Mouse (Mus musculus) intestine, embryonic 14.5 days (tissue): Measurements from ENCODE around the gene Pan2. TPM values are rescaled to one million over a fixed set of nuclear protein-coding genes. Genes with fewer than 3 reads are reported as not detected.
"Not testable (repeated sequence)": the region's sequence is repeated elsewhere in the genome, so short reads cannot be mapped to it uniquely, and the experiment has no call there.

Experiments used
- ATAC-seq: fragments of 200-750 bp; cut with Nextera tagmentation; replicated peaks from 2 replicates; pipeline ENCODE4 v1.8.0; 2017; ENCODE audit warnings: low read depth, moderate number of reproducible peaks, moderate TSS enrichment, moderate library complexity; ENCODE audit not compliant: low FRiP score, low TSS enrichment
- DNase-seq: peaks from one replicate; pipeline ENCODE4 v3.0.0-alpha.2; 2018; ENCODE audit warnings: low spot score
- H3K27ac ChIP-seq: fragments of 300-500 bp; sonication (generic); 2 replicates; pipeline ENCODE4 v1.5.1; 2014; ENCODE audit warnings: low read depth, mild to moderate bottlenecking, control low read depth
- H3K27me3 ChIP-seq: fragments of 300-500 bp; sonication (generic); replicated peaks from 2 replicates; pipeline ENCODE4 v1.6.1; 2014; ENCODE audit warnings: low read length, control low read depth; ENCODE audit not compliant: control insufficient read depth, insufficient read depth
- H3K36me3 ChIP-seq: fragments of 300-500 bp; sonication (generic); 2 replicates; pipeline ENCODE4 v1.6.1; 2014; ENCODE audit warnings: low read length, control low read depth; ENCODE audit not compliant: control insufficient read depth, insufficient read depth
- H3K4me1 ChIP-seq: fragments of 300-500 bp; sonication (generic); replicated peaks from 2 replicates; pipeline ENCODE4 v1.6.1; 2014; ENCODE audit warnings: low read length, control low read depth, mixed read lengths; ENCODE audit not compliant: control insufficient read depth, insufficient read depth
- H3K4me2 ChIP-seq: fragments of 300-500 bp; sonication (generic); 2 replicates; pipeline ENCODE4 v1.6.1; 2014; ENCODE audit warnings: low read length
- H3K4me3 ChIP-seq: fragments of 300-500 bp; sonication (generic); 2 replicates; pipeline ENCODE4 v1.5.1; 2014; ENCODE audit warnings: low read depth, low read length, control low read depth, mixed read lengths
- H3K9ac ChIP-seq: fragments of 300-500 bp; sonication (generic); 2 replicates; pipeline ENCODE4 v1.6.1; 2014; ENCODE audit warnings: mild to moderate bottlenecking, low read length
- H3K9me3 ChIP-seq: fragments of 300-500 bp; sonication (generic); 2 replicates; pipeline ENCODE4 v1.6.1; 2016; ENCODE audit warnings: low read length, control low read depth; ENCODE audit not compliant: control insufficient read depth
- WGBS: fragments of 180-500 bp; shearing (Covaris S2); extraction: QIAGEN DNeasy Blood & Tissue Kit; methylation state at CpG from one replicate; pipeline ENCODE4 v1.1.7; 2014; 5-methylcytosine and 5-hydroxymethylcytosine counted together
- polyA plus RNA-seq: library from polyadenylated mRNA; unstranded; fragments of >200 nt; fragmentation: Nextera tagmentation; extraction: Ambion mirVana; gene quantifications from 2 replicates; pipeline ENCODE4 v1.2.1, GENCODE M21; 2014

Pan2 gene
- polyA plus RNA-seq, 1 experiment from 2014 or later = 32.7 TPM

DNA sequence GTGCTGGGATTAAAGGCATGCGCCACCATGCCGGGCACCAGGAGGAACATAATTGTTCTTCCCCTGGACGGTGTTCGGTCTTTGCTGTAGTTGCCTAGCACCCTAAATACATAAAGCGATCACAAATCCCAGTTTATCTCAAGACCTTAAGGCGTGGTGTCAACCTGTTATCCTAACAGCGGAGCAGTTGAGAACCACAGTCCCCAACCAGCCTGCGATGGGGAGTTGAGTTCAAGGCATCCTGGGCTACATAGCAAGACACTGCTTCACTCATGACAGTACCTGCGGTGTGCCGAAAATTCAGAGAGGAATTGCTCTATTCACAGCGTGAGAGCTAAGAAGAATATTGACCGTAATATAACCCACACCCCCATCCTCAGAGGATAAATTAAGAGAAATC lies 18.5 kb downstream of the Pan2 start:
- H3K27ac ChIP-seq = peak overlapping the region; percentile 94; the same call in 1 of the 2 replicates

GRCm38 (mm10) chr10:128322141-128323108 lies 19.3 kb downstream of the Pan2 start, which contains the start of gene Cnpy2:
TSS of gene Cnpy2 (plus strand) at chr10:128322459.
- Histone ChIP-seq H3K36me3 (peaks cover 63% of the 10 kb centered on the region), H3K4me1 (peaks cover 16% of the 10 kb centered on the region), H3K4me3 (peak within 1 kb of the TSS; percentile 80), H3K9ac (peak within 1 kb of the TSS; percentile 96), H3K9me3 (no peaks in the 10 kb centered on the region), H3K4me2 (peak within 1 kb of the TSS; percentile 83), H3K27me3 (no peaks in the 10 kb centered on the region), H3K27ac (peak within 1 kb of the TSS; percentile 94)
- ATAC-seq = peak; percentile 90
- under 1% methylated on average over 40 of the region's 40 CpGs for WGBS
- peak; percentile 98 for DNase-seq

More for the DNA sequence above, 18.5 kb downstream of the Pan2 start:
- H3K36me3 ChIP-seq = peaks cover 63% of the 10 kb centered on the region
- no peaks in the 10 kb centered on the region for H3K27me3 ChIP-seq
- H3K9me3 ChIP-seq = no peaks in the 10 kb centered on the region
- peak overlapping the region; percentile 96 for H3K9ac ChIP-seq
- WGBS = 51% methylated on average over 12 of the region's 12 CpGs
- peak overlapping the region; percentile 80 for H3K4me3 ChIP-seq
- ATAC-seq (no peak), DNase-seq (peak; percentile 58)
- H3K4me2 ChIP-seq = peak overlapping the region; percentile 83
- peaks cover 16% of the 10 kb centered on the region for H3K4me1 ChIP-seq

DNA sequence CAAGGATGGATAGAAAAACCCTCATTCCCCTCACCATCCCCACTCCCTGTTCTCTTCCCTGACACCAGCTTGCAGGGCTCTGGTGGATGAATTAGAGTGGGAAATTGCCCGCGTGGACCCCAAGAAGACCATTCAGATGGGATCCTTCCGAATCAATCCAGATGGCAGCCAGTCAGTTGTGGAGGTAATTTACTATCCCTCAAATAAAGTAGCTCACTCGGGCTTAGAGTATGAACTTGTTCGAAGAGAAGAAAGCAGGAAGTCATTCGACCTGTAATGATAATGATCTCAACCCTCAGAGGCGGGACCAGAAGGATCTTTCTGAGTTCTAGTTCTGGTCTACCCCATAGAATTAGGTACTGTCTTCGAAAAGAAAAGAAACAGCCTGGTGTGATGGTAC lies 20.4 kb downstream of the Pan2 start:
- Histone ChIP-seq H3K4me3 (peak overlapping the region; percentile 80), H3K27ac (peak overlapping the region; percentile 94; the same call in 1 of the 2 replicates), H3K9ac (peak overlapping the region; percentile 96), H3K36me3 (peaks cover 63% of the 10 kb centered on the region), H3K27me3 (no peaks in the 10 kb centered on the region), H3K4me1 (peaks cover 16% of the 10 kb centered on the region), H3K9me3 (no peaks in the 10 kb centered on the region), H3K4me2 (peak overlapping the region; percentile 83)
- DNase-seq (no peak), ATAC-seq (no peak)
- 70% methylated on average over 8 of the region's 8 CpGs for WGBS

DNA sequence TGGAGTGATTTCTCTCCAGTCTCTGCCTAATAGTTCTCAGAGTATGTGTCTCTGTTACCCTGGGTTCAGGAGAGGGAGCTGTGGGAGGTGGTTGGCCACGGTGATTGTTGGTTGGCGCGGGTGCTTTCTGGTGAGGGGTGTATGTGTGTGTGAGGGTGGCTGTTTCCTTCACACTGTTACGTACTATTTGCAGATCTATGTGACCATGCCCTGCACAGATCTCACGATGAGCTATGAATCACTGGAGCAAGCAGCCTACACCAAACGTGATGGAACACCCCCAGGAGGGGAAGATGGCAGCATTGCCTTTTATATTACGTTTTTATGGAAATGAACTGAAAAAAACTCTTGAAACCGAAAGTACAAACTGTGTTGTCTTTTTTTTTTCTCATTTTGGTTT lies 23.7 kb downstream of the Pan2 start:
- H3K27ac ChIP-seq = no peak overlapping the region
- H3K27me3 ChIP-seq = no peaks in the 10 kb centered on the region
- no peak overlapping the region for H3K4me2 ChIP-seq
- WGBS = 92% methylated on average over 8 of the region's 8 CpGs
- H3K9ac ChIP-seq = no peak overlapping the region
- ATAC-seq = no peak
- no peak for DNase-seq
- H3K9me3 ChIP-seq = no peaks in the 10 kb centered on the region
- no peak overlapping the region for H3K4me3 ChIP-seq
- H3K36me3 ChIP-seq = peaks cover 45% of the 10 kb centered on the region
- H3K4me1 ChIP-seq = peaks cover 13% of the 10 kb centered on the region

GRCm38 (mm10) chr10:128327610-128328009 lies 24.5 kb downstream of the Pan2 start:
- H3K27me3 ChIP-seq = no peaks in the 10 kb centered on the region
- WGBS = 87% methylated on average over 10 of the region's 10 CpGs
- ATAC-seq (no peak), DNase-seq (no peak)
- H3K4me3 ChIP-seq = no peak overlapping the region
- H3K9ac ChIP-seq = no peak overlapping the region
- peaks cover 13% of the 10 kb centered on the region for H3K4me1 ChIP-seq
- no peak overlapping the region for H3K4me2 ChIP-seq
- H3K36me3 ChIP-seq = peaks cover 45% of the 10 kb centered on the region
- no peak overlapping the region for H3K27ac ChIP-seq
- no peaks in the 10 kb centered on the region for H3K9me3 ChIP-seq

GRCm38 (mm10) chr10:128332358-128333249 lies 29.5 kb downstream of the Pan2 start:
- not testable (repeated sequence) for H3K4me1 ChIP-seq, H3K4me3 ChIP-seq, ATAC-seq, H3K27me3 ChIP-seq, H3K9me3 ChIP-seq, H3K9ac ChIP-seq, DNase-seq, H3K27ac ChIP-seq, H3K4me2 ChIP-seq
- WGBS = 78% methylated on average over 5 of the region's 6 CpGs
- H3K36me3 ChIP-seq = peaks cover 17% of the 10 kb centered on the region

DNA sequence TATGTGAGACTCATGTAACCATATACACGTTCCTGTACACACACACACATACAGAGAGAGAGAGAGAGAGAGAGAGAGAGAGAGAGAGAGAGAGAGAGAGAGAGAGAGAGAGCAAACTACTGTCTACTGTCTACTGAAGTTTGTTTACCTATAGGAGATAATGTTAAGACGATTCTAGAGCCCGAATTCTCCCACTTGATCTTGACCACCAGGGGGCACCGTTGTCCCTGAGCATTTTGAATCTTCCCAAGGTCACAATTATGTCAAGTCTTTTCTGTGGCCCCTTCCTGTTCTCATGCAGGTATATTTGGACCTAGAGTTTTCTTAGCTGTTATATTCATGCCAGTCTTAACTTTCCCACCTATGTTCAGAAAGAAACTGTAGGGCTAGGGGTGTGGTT lies 32.4 kb downstream of the Pan2 start:
- Histone ChIP-seq H3K9ac (no peak overlapping the region), H3K4me3 (no peak overlapping the region), H3K27ac (no peak overlapping the region), H3K9me3 (no peaks in the 10 kb centered on the region), H3K4me2 (no peak overlapping the region), H3K36me3 (peaks cover 5% of the 10 kb centered on the region), H3K4me1 (peaks cover 15% of the 10 kb centered on the region), H3K27me3 (no peaks in the 10 kb centered on the region)
- peak; percentile 86 for DNase-seq
- 1% methylated on average over 4 of the region's 4 CpGs for WGBS
- no peak for ATAC-seq

- Histone ChIP-seq H3K36me3 (peaks cover 5% of the 10 kb centered on the region), H3K4me1 (peaks cover 15% of the 10 kb centered on the region), H3K4me3 (no peak overlapping the region), H3K9ac (no peak overlapping the region), H3K9me3 (no peaks in the 10 kb centered on the region), H3K27me3 (no peaks in the 10 kb centered on the region), H3K27ac (no peak overlapping the region), H3K4me2 (no peak overlapping the region)
- ATAC-seq (no peak), DNase-seq (no peak)
- WGBS = 88% methylated on average over 3 of the region's 3 CpGs
These were observed 33.1 kb downstream of the Pan2 start for GRCm38 (mm10) chr10:128336195-128336594.
